Mouse (Mus musculus) midbrain, embryonic 14.5 days (tissue): ENCODE results near the gene Tm9sf3. TPM values are rescaled to one million over a fixed set of nuclear protein-coding genes. Genes with fewer than 3 reads are reported as not detected.

Experiments
- ATAC-seq: fragments of 200-750 bp; cut with Nextera tagmentation; 2 replicates; pipeline ENCODE4 v1.8.0; 2017; ENCODE audit warnings: moderate number of reproducible peaks, moderate library complexity; ENCODE audit not compliant: low FRiP score, low TSS enrichment
- DNase-seq: peaks from one replicate; pipeline ENCODE4 v3.0.0-alpha.2; 2015
- H3K27ac ChIP-seq: fragments of 300-500 bp; sonication (generic); replicated peaks from 2 replicates; pipeline ENCODE4 v1.5.1; 2014; ENCODE audit warnings: mild to moderate bottlenecking, low read depth, low read length, moderate library complexity
- H3K27me3 ChIP-seq: fragments of 300-500 bp; sonication (generic); 2 replicates; pipeline ENCODE4 v1.6.1; 2014; ENCODE audit warnings: low read length, control low read depth, mixed read lengths; ENCODE audit not compliant: control insufficient read depth, insufficient read depth
- H3K36me3 ChIP-seq: fragments of 300-500 bp; sonication (generic); 2 replicates; pipeline ENCODE4 v1.6.1; 2014; ENCODE audit warnings: low read length, control low read depth; ENCODE audit not compliant: control insufficient read depth, insufficient read depth
- H3K4me1 ChIP-seq: fragments of 300-500 bp; sonication (generic); 2 replicates; pipeline ENCODE4 v1.6.1; 2014; ENCODE audit warnings: mild to moderate bottlenecking, antibody characterized with exemption, low read length, control low read depth; ENCODE audit not compliant: control insufficient read depth, insufficient read depth
- H3K4me2 ChIP-seq: fragments of 300-500 bp; sonication (generic); 2 replicates; pipeline ENCODE4 v1.6.1; 2014; ENCODE audit warnings: mild to moderate bottlenecking, low read length, moderate library complexity
- H3K4me3 ChIP-seq: fragments of 300-500 bp; sonication (generic); replicated peaks from 2 replicates; pipeline ENCODE4 v1.5.1; 2014; ENCODE audit warnings: low read depth, low read length
- H3K9ac ChIP-seq: fragments of 300-500 bp; sonication (generic); replicated peaks from 2 replicates; pipeline ENCODE4 v1.6.1; 2014; ENCODE audit warnings: mild to moderate bottlenecking, low read length, moderate library complexity
- H3K9me3 ChIP-seq: fragments of 300-500 bp; sonication (generic); 2 replicates; pipeline ENCODE4 v1.6.1; 2016; ENCODE audit warnings: low read length, control low read depth, mixed read lengths; ENCODE audit not compliant: control insufficient read depth
- WGBS: fragments of 180-500 bp; shearing (Covaris S2); extraction: QIAGEN DNeasy Blood & Tissue Kit; methylation state at CpG from one replicate; pipeline ENCODE4 v1.1.7; 2014; 5-methylcytosine and 5-hydroxymethylcytosine counted together
- polyA plus RNA-seq: library from polyadenylated mRNA; unstranded; fragments of >200 nt; fragmentation: Nextera tagmentation; extraction: Ambion mirVana; gene quantifications from 2 replicates; pipeline ENCODE4 v1.2.1, GENCODE M21; 2014

Gene Tm9sf3
- polyA plus RNA-seq, 1 experiment from 2014 or later: 112 TPM

DNA sequence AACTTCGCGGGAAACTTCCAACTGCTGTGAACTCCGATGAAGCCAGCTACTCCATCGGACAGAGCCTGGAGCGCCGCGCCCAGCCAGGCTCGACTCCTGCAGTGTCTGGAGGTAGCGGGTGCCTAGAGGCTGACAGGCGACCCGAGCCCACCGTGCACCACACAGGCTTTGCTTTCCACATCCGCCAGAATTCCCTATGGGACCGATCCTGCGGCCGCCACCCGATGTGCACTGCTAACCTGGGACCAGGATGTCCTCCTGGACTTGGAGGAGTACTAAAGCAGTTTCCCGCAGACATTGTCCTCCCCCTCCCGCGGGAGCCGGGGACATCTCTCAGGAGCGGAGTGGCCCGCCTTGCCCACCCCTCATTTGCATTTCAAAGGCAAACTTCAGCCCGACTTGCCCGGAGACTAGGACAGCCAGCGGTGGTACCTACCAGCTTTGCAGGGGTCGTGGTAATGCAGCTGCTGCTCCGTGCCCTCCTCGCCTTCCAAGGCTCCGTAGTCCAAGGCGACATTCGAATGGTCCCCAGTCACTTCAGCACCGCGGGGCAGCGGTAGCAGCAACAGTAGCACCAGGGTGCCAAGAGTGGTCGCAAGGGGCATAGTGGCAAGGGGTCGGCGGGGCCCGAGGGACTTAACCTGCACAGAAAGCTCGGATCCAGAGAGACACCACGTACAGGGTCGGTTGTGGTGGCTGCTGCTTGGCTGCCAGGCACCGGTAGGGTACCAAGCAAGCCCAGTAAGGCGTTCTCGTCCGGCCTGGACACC, 57.6 kb downstream of the Tm9sf3 start:
- Histone ChIP-seq H3K36me3 (0 out of 2 replicates have a peak, but pooled peaks cover 4% of the 10 kb centered on the region), H3K4me1 (peaks cover 20% of the 10 kb centered on the region), H3K27ac (no peak overlapping the region), H3K9ac (peak overlapping the region; percentile 45; the same call in 1 of the 2 replicates), H3K27me3 (peaks cover 65% of the 10 kb centered on the region), H3K4me2 (peak overlapping the region; percentile 94), H3K9me3 (no peaks in the 10 kb centered on the region), H3K4me3 (peak overlapping the region; percentile 42)
- under 1% methylated on average over 46 of the region's 46 CpGs for WGBS
- ATAC-seq: peak; percentile 46; the same call in 1 of the 2 replicates
- DNase-seq: peak; percentile 53

GRCm38 (mm10) chr19:41204159-41205081, 59.4 kb downstream of the Tm9sf3 start:
- Histone ChIP-seq H3K27me3 (peaks cover 63% of the 10 kb centered on the region), H3K9ac (no peak overlapping the region), H3K4me2 (no peak overlapping the region), H3K4me1 (peaks cover 20% of the 10 kb centered on the region), H3K4me3 (no peak overlapping the region), H3K9me3 (no peaks in the 10 kb centered on the region), H3K27ac (no peak overlapping the region), H3K36me3 (no peaks in the 10 kb centered on the region)
- DNase-seq (peak; percentile 46), ATAC-seq (no peak)
- WGBS: 62% methylated on average over 11 of the region's 11 CpGs

DNA sequence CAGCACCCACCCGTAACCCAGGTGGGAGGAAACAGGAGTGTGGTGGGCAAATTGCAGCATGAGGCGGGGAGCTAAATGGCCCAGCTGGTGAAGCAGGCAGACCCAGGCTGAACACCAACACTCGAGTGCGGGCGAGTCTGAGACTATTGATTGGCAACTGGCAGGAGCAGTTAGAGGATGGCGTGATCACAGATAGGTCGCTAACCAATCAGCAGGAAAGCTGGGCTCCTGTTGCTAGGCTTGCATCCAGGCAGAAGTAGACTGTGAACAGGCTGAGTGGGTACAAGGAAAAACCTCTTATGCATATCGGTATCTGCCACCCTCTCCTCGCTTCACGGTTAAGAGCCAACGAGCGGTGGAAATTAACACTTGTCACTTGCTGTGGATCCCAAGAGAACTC, 66.2 kb downstream of the Tm9sf3 start:
- peaks cover 38% of the 10 kb centered on the region for H3K27me3 ChIP-seq
- H3K9ac ChIP-seq: no peak overlapping the region
- no peak for ATAC-seq
- H3K27ac ChIP-seq: no peak overlapping the region
- no peak overlapping the region for H3K4me3 ChIP-seq
- no peaks in the 10 kb centered on the region for H3K36me3 ChIP-seq
- H3K9me3 ChIP-seq: no peaks in the 10 kb centered on the region
- DNase-seq: no peak
- WGBS: 88% methylated on average over 12 of the region's 12 CpGs
- no peak overlapping the region for H3K4me2 ChIP-seq
- H3K4me1 ChIP-seq: no peaks in the 10 kb centered on the region

DNA sequence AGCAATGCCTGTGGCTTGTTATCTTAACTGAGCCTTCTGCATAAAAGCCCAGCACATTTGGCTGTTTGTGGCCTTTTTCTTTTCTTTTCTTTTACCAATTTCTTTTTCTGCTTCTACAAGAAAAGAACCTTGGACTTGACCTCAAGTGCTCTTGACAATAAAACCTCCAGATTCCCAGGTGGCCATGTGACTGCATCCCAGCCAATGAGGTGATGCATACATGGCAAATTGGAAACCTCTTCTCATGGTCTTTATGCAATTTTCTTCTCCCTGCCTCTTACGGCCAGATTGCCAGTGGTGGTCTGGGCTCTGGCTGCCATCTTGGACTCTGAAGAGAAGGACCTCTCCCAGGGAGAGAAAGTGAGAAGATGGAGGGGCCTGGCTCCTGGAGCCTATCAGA, 70.4 kb downstream of the Tm9sf3 start:
- no peak for DNase-seq
- Histone ChIP-seq H3K27ac (no peak overlapping the region), H3K4me3 (no peak overlapping the region), H3K9ac (no peak overlapping the region), H3K4me2 (no peak overlapping the region), H3K36me3 (no peaks in the 10 kb centered on the region), H3K4me1 (peaks cover 16% of the 10 kb centered on the region), H3K27me3 (peaks cover 38% of the 10 kb centered on the region), H3K9me3 (no peaks in the 10 kb centered on the region)
- 77% methylated on average over 1 of the region's 1 CpGs for WGBS
- ATAC-seq: no peak

- no peak for ATAC-seq
- H3K36me3 ChIP-seq: no peaks in the 10 kb centered on the region
- no peak overlapping the region for H3K4me2 ChIP-seq
- no peak overlapping the region for H3K4me3 ChIP-seq
- 84% methylated on average over 4 of the region's 4 CpGs for WGBS
- no peak overlapping the region for H3K9ac ChIP-seq
- H3K27me3 ChIP-seq: peaks cover 40% of the 10 kb centered on the region
- H3K9me3 ChIP-seq: no peaks in the 10 kb centered on the region
- H3K27ac ChIP-seq: no peak overlapping the region
- no peak for DNase-seq
- peaks cover 16% of the 10 kb centered on the region for H3K4me1 ChIP-seq
Measured at GRCm38 (mm10) chr19:41192953-41193352, 70.8 kb downstream of the Tm9sf3 start.

DNA sequence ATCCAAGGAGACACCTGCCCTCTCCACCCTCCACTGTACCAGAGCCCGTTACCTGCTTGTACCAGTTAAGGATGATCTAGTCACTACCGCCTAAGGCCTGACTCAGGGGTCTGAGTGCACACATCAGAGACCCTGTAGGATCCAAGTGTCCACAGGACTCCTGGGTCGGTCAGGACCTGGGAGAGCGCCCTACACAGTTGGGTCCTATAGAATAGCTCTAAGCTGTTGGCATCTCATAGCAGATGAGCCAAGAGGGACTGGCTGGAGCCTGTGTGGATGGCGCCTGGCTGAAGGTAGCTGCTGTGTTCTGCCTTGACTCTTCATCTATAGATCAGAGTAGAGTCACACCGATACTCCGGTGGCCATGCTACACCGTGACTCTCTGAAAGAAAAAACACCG, 72.1 kb downstream of the Tm9sf3 start:
- no peak overlapping the region for H3K4me2 ChIP-seq
- H3K36me3 ChIP-seq: no peaks in the 10 kb centered on the region
- WGBS: 78% methylated on average over 9 of the region's 9 CpGs
- no peak overlapping the region for H3K27ac ChIP-seq
- H3K27me3 ChIP-seq: peaks cover 46% of the 10 kb centered on the region
- H3K9me3 ChIP-seq: no peaks in the 10 kb centered on the region
- H3K4me1 ChIP-seq: peaks cover 16% of the 10 kb centered on the region
- ATAC-seq (no peak), DNase-seq (no peak)
- no peak overlapping the region for H3K4me3 ChIP-seq
- H3K9ac ChIP-seq: no peak overlapping the region

- peak; percentile 40 for DNase-seq
- Histone ChIP-seq H3K27me3 (peaks cover 46% of the 10 kb centered on the region), H3K27ac (no peak overlapping the region), H3K4me1 (peaks cover 16% of the 10 kb centered on the region), H3K4me2 (no peak overlapping the region), H3K9me3 (no peaks in the 10 kb centered on the region), H3K9ac (no peak overlapping the region), H3K36me3 (no peaks in the 10 kb centered on the region), H3K4me3 (no peak overlapping the region)
- WGBS: 17% methylated on average over 6 of the region's 6 CpGs
- peak; percentile 50; the same call in 1 of the 2 replicates for ATAC-seq
Measured at GRCm38 (mm10) chr19:41190876-41191434, 72.8 kb downstream of the Tm9sf3 start.

DNA sequence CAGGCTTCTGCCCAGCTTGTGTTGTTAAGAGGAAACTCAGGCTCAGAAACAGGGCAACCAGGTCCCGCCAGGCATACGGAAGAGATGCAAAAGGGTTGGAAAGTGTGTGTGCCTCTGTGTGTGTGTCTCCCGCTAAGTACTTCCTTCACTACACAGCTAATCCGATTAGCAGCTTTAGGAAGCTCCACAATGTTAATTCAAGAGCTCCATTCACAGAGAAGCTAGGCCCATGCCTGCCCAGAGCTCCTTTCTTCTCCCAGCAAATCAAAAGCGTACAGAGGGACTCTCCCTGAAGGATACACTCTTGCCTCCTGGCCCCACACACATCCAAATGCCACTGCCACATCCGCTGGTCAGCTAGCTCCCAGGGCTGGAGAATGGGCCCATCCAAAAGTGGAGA, 86.5 kb downstream of the Tm9sf3 start:
- Histone ChIP-seq H3K27ac (no peak overlapping the region), H3K36me3 (no peaks in the 10 kb centered on the region), H3K4me2 (no peak overlapping the region), H3K27me3 (peaks cover 80% of the 10 kb centered on the region), H3K4me1 (peaks cover 14% of the 10 kb centered on the region), H3K4me3 (no peak overlapping the region), H3K9ac (0 out of 2 replicates have a peak overlapping the region, but pooled peaks have one; percentile 3), H3K9me3 (no peaks in the 10 kb centered on the region)
- ATAC-seq (peak; percentile 40; the same call in 1 of the 2 replicates), DNase-seq (peak; percentile 75)
- 7% methylated on average over 6 of the region's 6 CpGs for WGBS
